Mouse (Mus musculus): ENCODE results near the gene Serpina3m. TPM values are rescaled to one million over a fixed set of nuclear protein-coding genes. Genes with fewer than 3 reads are reported as not detected.
"Not testable (repeated sequence)": the region's sequence is repeated elsewhere in the genome, so short reads cannot be mapped to it uniquely, and the experiment has no call there.

The Serpina3m gene
- polyA plus RNA-seq, 1 experiment from 2014 or later = not detected

DNA sequence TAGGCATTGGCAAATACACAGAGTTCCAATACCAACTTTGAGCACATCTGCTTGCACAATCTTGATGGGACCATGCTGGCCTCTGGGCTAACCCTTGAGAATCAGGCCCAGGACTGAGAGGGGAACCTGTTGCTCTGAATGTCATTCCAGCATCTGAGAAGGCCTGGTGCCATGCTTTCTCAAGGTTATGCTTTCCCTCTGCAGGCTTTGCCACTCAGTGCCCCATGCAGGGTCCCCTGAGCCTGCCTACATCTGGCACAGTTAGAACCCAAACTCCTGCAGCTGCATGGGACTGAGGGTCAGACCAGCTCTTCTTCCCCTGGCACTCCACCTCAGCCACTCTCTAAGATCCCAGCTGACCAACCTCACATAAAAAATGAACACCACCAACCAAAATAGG lies 7.4 kb downstream of the Serpina3m start:
- no peak overlapping the region for H3K4me3 ChIP-seq
- H3K9me3 ChIP-seq = no peaks in the 10 kb centered on the region
- no peak overlapping the region for H3K9ac ChIP-seq
- ATAC-seq (ENCODE audit: extremely low read depth, insufficient number of reproducible peaks, low FRiP score, low TSS enrichment) = no peak
- no peaks in the 10 kb centered on the region for H3K27me3 ChIP-seq (replicated peaks)
- no peaks in the 10 kb centered on the region for H3K4me1 ChIP-seq
- H3K4me2 ChIP-seq = no peak overlapping the region
- no peaks in the 10 kb centered on the region for H3K36me3 ChIP-seq
- no peak overlapping the region for H3K27ac ChIP-seq (replicated peaks)

DNA sequence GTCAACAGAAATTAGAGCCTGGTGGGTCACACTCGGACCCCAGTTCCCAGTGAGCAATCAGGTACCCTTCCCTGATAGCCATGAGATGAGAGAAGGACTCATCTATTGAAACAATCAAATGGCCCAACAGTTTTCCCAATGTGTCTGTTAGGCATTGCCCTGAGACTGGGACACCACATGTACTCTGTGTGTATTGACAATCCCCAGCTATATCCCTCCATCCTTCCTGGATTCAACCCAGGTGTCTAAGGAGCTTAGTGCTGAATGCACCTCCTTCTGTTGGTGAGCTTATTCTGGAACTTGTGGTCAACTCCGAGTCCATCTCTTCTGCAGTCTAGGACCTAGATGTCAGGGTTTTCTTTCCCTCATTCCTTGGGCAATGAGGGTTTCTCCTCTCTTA lies 8.8 kb downstream of the Serpina3m start:
- Histone ChIP-seq H3K9ac (no peak overlapping the region), H3K27ac (replicated peaks) (no peak overlapping the region), H3K4me3 (no peak overlapping the region), H3K4me1 (no peaks in the 10 kb centered on the region), H3K27me3 (replicated peaks) (no peaks in the 10 kb centered on the region), H3K4me2 (no peak overlapping the region), H3K36me3 (no peaks in the 10 kb centered on the region), H3K9me3 (no peaks in the 10 kb centered on the region)
- ATAC-seq (ENCODE audit: extremely low read depth, insufficient number of reproducible peaks, low FRiP score, low TSS enrichment) = no peak
- WGBS = 69% methylated on average over 2 of the region's 2 CpGs

GRCm38 (mm10) chr12:104351812-104352211 lies 13.5 kb downstream of the Serpina3m start:
- not testable (repeated sequence) for H3K4me1 ChIP-seq; H3K4me3 ChIP-seq; H3K27me3 ChIP-seq (replicated peaks); H3K9ac ChIP-seq; H3K27ac ChIP-seq (replicated peaks); ATAC-seq (ENCODE audit: extremely low read depth, insufficient number of reproducible peaks, low FRiP score, low TSS enrichment); H3K36me3 ChIP-seq; H3K4me2 ChIP-seq; H3K9me3 ChIP-seq
- 34% methylated on average over 3 of the region's 3 CpGs for WGBS

DNA sequence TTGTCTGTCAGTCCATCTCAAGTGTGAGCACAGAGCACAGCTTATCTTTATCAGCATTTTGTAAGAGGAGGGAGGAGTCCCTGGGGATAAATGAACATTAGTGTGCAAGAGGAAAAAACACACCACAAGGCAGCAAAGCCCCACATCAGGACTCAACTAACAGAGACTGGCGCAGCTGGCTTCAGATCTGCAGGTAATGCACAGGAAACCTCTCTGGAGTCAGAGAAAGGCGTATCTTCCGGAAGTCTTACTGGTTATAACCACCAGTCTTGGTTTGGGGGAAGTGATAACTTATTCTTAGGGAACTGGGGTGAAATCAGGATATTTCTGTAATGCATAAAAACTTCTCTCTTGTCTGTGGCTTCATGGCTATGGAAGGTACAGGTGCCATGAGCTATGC lies 17.7 kb downstream of the Serpina3m start:
- no peaks in the 10 kb centered on the region; the same call in 1 of the 2 replicates for H3K27me3 ChIP-seq (replicated peaks)
- no peak overlapping the region for H3K4me3 ChIP-seq
- WGBS = 81% methylated on average over 3 of the region's 3 CpGs
- no peaks in the 10 kb centered on the region for H3K36me3 ChIP-seq
- no peaks in the 10 kb centered on the region for H3K9me3 ChIP-seq
- no peak overlapping the region for H3K27ac ChIP-seq (replicated peaks)
- no peaks in the 10 kb centered on the region for H3K4me1 ChIP-seq
- no peak overlapping the region for H3K4me2 ChIP-seq
- H3K9ac ChIP-seq = no peak overlapping the region
- ATAC-seq (ENCODE audit: extremely low read depth, insufficient number of reproducible peaks, low FRiP score, low TSS enrichment) = no peak

GRCm38 (mm10) chr12:104369986-104370385 lies 31.7 kb downstream of the Serpina3m start:
- Histone ChIP-seq H3K4me1 (no peaks in the 10 kb centered on the region), H3K36me3 (no peaks in the 10 kb centered on the region), H3K27me3 (replicated peaks) (no peaks in the 10 kb centered on the region), H3K9me3 (no peaks in the 10 kb centered on the region; the same call in 1 of the 2 replicates), H3K4me3 (no peak overlapping the region), H3K9ac (no peak overlapping the region), H3K4me2 (no peak overlapping the region), H3K27ac (replicated peaks) (no peak overlapping the region)
- no peak for ATAC-seq (ENCODE audit: extremely low read depth, insufficient number of reproducible peaks, low FRiP score, low TSS enrichment)
- WGBS = 76% methylated on average over 3 of the region's 3 CpGs

DNA sequence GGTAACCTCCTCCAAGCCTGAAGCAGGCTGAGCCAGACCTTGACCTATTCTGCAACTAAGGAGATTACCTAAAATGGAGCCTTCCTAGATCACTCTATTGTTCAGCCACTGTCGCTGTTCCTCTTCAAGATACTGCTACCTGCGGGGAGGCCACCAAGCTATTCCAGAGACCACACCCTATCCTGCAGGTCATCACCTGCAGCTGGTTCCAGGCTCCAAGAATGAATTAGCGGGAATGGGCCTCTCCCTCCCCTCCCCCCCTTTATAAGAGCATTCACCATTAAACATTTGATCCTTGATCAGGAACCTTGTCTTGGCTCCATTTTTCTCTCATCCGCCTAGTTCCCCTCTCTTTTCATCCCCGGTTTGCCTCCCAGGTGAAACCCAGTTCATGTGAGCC lies 38.9 kb downstream of the Serpina3m start:
- H3K4me3 ChIP-seq; H3K9ac ChIP-seq; H3K4me2 ChIP-seq; H3K27ac ChIP-seq (replicated peaks); ATAC-seq (ENCODE audit: extremely low read depth, insufficient number of reproducible peaks, low FRiP score, low TSS enrichment); H3K9me3 ChIP-seq; H3K4me1 ChIP-seq; H3K27me3 ChIP-seq (replicated peaks); H3K36me3 ChIP-seq: not testable (repeated sequence)
- WGBS = 69% methylated on average over 5 of the region's 5 CpGs

DNA sequence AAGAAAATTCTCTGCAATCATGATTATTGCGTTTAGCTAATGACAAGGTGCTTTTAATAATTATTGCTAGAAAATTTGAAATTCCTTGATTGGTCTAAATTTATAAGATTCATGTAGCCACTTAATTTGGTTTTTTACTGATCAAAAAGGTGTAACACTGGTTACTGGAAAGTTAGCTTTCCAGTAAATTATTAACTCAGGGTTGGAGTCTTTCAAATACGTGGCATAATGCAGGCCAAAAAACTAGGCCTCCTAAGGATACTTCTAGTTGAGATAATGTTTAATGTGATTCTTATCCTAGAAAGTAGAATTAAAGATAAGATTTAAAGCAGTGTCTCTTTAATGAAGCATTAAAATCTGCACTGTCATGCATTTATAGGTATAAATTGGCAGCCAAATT lies 40.1 kb downstream of the Serpina3m start:
- H3K9ac ChIP-seq; H3K4me1 ChIP-seq; H3K36me3 ChIP-seq; H3K4me2 ChIP-seq; H3K9me3 ChIP-seq; H3K27ac ChIP-seq (replicated peaks); ATAC-seq (ENCODE audit: extremely low read depth, insufficient number of reproducible peaks, low FRiP score, low TSS enrichment); H3K27me3 ChIP-seq (replicated peaks); H3K4me3 ChIP-seq: not testable (repeated sequence)
- 65% methylated on average over 2 of the region's 2 CpGs for WGBS

- not testable (repeated sequence) for H3K4me1 ChIP-seq; H3K27me3 ChIP-seq (replicated peaks); H3K9ac ChIP-seq; H3K4me2 ChIP-seq; H3K4me3 ChIP-seq; H3K36me3 ChIP-seq; H3K27ac ChIP-seq (replicated peaks); H3K9me3 ChIP-seq; ATAC-seq (ENCODE audit: extremely low read depth, insufficient number of reproducible peaks, low FRiP score, low TSS enrichment)
- 54% methylated on average over 5 of the region's 5 CpGs for WGBS
These were observed 40.5 kb downstream of the Serpina3m start for GRCm38 (mm10) chr12:104378815-104379214.

DNA sequence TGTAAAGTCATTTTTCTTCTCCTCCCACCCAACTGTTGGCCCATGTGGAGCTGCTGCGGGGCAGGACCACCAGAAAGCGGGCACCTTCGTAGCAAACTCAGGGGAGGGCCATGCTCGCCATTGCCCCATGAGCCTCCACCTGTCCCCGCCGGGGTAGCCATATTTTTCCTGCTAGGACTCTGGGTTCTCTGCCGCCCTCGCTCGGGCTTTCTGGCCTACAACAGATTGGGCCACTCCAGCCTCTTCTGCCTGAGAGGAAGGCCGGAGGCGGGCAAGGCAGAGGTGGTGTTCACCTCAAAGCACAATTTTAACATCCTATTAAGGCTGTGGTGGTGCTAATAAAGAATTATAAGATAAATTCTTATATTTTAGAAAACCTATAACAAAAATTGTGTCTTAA lies 41.6 kb downstream of the Serpina3m start:
- WGBS = 86% methylated on average over 11 of the region's 11 CpGs
- Histone ChIP-seq H3K27me3 (replicated peaks) (no peaks in the 10 kb centered on the region), H3K4me1 (no peaks in the 10 kb centered on the region), H3K4me2 (no peak overlapping the region), H3K4me3 (no peak overlapping the region), H3K27ac (replicated peaks) (no peak overlapping the region), H3K9me3 (0 out of 2 replicates have a peak, but pooled peaks cover 4% of the 10 kb centered on the region), H3K36me3 (no peaks in the 10 kb centered on the region), H3K9ac (no peak overlapping the region)
- no peak for ATAC-seq (ENCODE audit: extremely low read depth, insufficient number of reproducible peaks, low FRiP score, low TSS enrichment)

GRCm38 (mm10) chr12:104381071-104381604 lies 42.9 kb downstream of the Serpina3m start:
- not testable (repeated sequence) for H3K27me3 ChIP-seq (replicated peaks); H3K9me3 ChIP-seq; H3K27ac ChIP-seq (replicated peaks); H3K4me1 ChIP-seq; ATAC-seq (ENCODE audit: extremely low read depth, insufficient number of reproducible peaks, low FRiP score, low TSS enrichment); H3K4me3 ChIP-seq; H3K4me2 ChIP-seq; H3K9ac ChIP-seq; H3K36me3 ChIP-seq
- WGBS = 83% methylated on average over 8 of the region's 8 CpGs

GRCm38 (mm10) chr12:104385987-104386386 lies 47.7 kb downstream of the Serpina3m start:
- not testable (repeated sequence) for H3K4me1 ChIP-seq; ATAC-seq (ENCODE audit: extremely low read depth, insufficient number of reproducible peaks, low FRiP score, low TSS enrichment); H3K9me3 ChIP-seq; H3K4me2 ChIP-seq; H3K27me3 ChIP-seq (replicated peaks); H3K4me3 ChIP-seq; H3K9ac ChIP-seq; H3K27ac ChIP-seq (replicated peaks); H3K36me3 ChIP-seq

GRCm38 (mm10) chr12:104386878-104387277 lies 48.6 kb downstream of the Serpina3m start:
- ATAC-seq (ENCODE audit: extremely low read depth, insufficient number of reproducible peaks, low FRiP score, low TSS enrichment); H3K9me3 ChIP-seq; H3K36me3 ChIP-seq; H3K4me2 ChIP-seq; H3K27me3 ChIP-seq (replicated peaks); H3K27ac ChIP-seq (replicated peaks); H3K4me1 ChIP-seq; H3K9ac ChIP-seq; H3K4me3 ChIP-seq: not testable (repeated sequence)
- WGBS = 51% methylated on average over 2 of the region's 2 CpGs

Measured in heart, embryonic 13.5 days (tissue).